8 mouse cellular contexts compared by ENCODE assay signal in genomic region chrX:101273875-101274738, GRCm38 (mm10). TPM values are rescaled to one million over a fixed set of nuclear protein-coding genes. Genes with fewer than 3 reads are reported as not detected.
DNase-seq lines count a peak whose midpoint lies in the region; ATAC-seq and TF ChIP-seq lines count a peak whose summit lies in the region.

Med12 (plus strand) TSS chrX:101274030.

- H3K36me3 ChIP-seq in MEL (ENCODE audit: control insufficient read depth in 1 of 2, insufficient read depth in 2 of 2, low read length in 2 of 2), result peaks cover 0 to 6% of the 10 kb centered on the region in 2 experiments; a peak in 3 of 4 replicates
- H3K36me3 ChIP-seq in lung, embryonic 16.5 days (ENCODE audit: control insufficient read depth, insufficient read depth, low read length), result peaks cover 3% of the 10 kb centered on the region

- peak in 1 of 2 experiments; percentile 78; a peak in 3 of 4 replicates for TF ChIP-seq POLR2A in MEL (IDR thresholded peaks at IDR 0.05; ENCODE audit: control insufficient read depth in 1 of 2, insufficient read depth in 1 of 2, low read depth in 1 of 2, low read length in 2 of 2, poor library complexity in 1 of 2)
- TF ChIP-seq POLR2A in cerebellum, adult 2 months (IDR thresholded peaks at IDR 0.05; ENCODE audit: borderline replicate concordance, insufficient read depth, low read length), result 0 out of 2 replicates have a peak, but pooled peaks have one; percentile 26

- peak within 1 kb of the TSS; percentile 58 for H3K4me2 ChIP-seq in lung, embryonic 16.5 days (ENCODE audit: low read depth, low read length)

- peak; percentile 96 to 99 for ATAC-seq in hematopoietic stem cell, adult 5-6 weeks (replicated peaks in 1 of 2; ENCODE audit: insufficient read depth in 1 of 2, low FRiP score in 2 of 2, low TSS enrichment in 1 of 2, low read depth in 1 of 2, poor library complexity in 2 of 2, severe bottlenecking in 2 of 2)
- ATAC-seq in lung, embryonic 16.5 days (ENCODE audit: low read depth), result peak; percentile 99

- TF ChIP-seq RAD21 in MEL (IDR thresholded peaks at IDR 0.05; ENCODE audit: low read depth, low read length), result no peak

- H3K9ac ChIP-seq in MEL (ENCODE audit: control insufficient read depth, low read depth, low read length, poor library complexity, severe bottlenecking), result peak within 1 kb of the TSS; percentile 99
- H3K9ac ChIP-seq in lung, embryonic 16.5 days (ENCODE audit: low read length), result peak within 1 kb of the TSS; percentile 83

- TF ChIP-seq EP300 in MEL (IDR thresholded peaks at IDR 0.05; ENCODE audit: low read depth in 1 of 2, low read length in 2 of 2), result no peak

- peak within 1 kb of the TSS; percentile 93 to 98 for H3K4me3 ChIP-seq in MEL (ENCODE audit: control insufficient read depth in 1 of 2, insufficient read depth in 1 of 2, low read depth in 2 of 2, low read length in 2 of 2)
- peak within 1 kb of the TSS; percentile 96 for H3K4me3 ChIP-seq in cerebellum, adult 2 months (replicated peaks; ENCODE audit: insufficient read depth, low read depth, low read length)
- peak within 1 kb of the TSS; percentile 64 for H3K4me3 ChIP-seq in lung, embryonic 16.5 days (ENCODE audit: low read length)

- H3K79me2 ChIP-seq in MEL (ENCODE audit: control insufficient read depth, insufficient read depth, low read length, poor library complexity), result peaks cover 8% of the 10 kb centered on the region

- peaks cover 1 to 9% of the 10 kb centered on the region in 2 experiments; a peak in 3 of 4 replicates for H3K4me1 ChIP-seq in MEL (ENCODE audit: control insufficient read depth in 1 of 2, insufficient read depth in 2 of 2, low read length in 2 of 2)
- H3K4me1 ChIP-seq in cerebellum, adult 2 months (ENCODE audit: control insufficient read depth, insufficient read depth, low read length), result no peaks in the 10 kb centered on the region
- H3K4me1 ChIP-seq in lung, embryonic 16.5 days (replicated peaks; ENCODE audit: control insufficient read depth, insufficient read depth, low read length), result peaks cover 5% of the 10 kb centered on the region; the same call in 1 of the 2 replicates

- TF ChIP-seq CTCF in MEL (IDR thresholded peaks at IDR 0.05 in 2 of 3, conservative IDR thresholded peaks at IDR 0.05 in 1 of 3; ENCODE audit: control insufficient read depth in 1 of 3, insufficient read depth in 1 of 3, low read depth in 2 of 3, low read length in 3 of 3, poor library complexity in 1 of 3, severe bottlenecking in 1 of 3), result no peak
- TF ChIP-seq CTCF in cerebellum, adult 2 months (IDR thresholded peaks at IDR 0.05; ENCODE audit: borderline replicate concordance, insufficient read depth, low read depth, low read length), result no peak

- no peaks in the 10 kb centered on the region for H3K9me3 ChIP-seq in MEL (replicated peaks; ENCODE audit: insufficient read depth, low read length)
- H3K9me3 ChIP-seq in lung, embryonic 16.5 days (ENCODE audit: control insufficient read depth, low read length), result no peaks in the 10 kb centered on the region

- no peaks in the 10 kb centered on the region for H3K27me3 ChIP-seq in MEL (ENCODE audit: control insufficient read depth in 1 of 2, insufficient read depth in 2 of 2, low read length in 2 of 2)
- H3K27me3 ChIP-seq in cerebellum, adult 2 months (ENCODE audit: control insufficient read depth, insufficient read depth, low read length), result no peaks in the 10 kb centered on the region
- H3K27me3 ChIP-seq in lung, embryonic 16.5 days (ENCODE audit: control insufficient read depth, insufficient read depth, low read depth, low read length), result no peaks in the 10 kb centered on the region; the same call in 1 of the 2 replicates

- peak; percentile 91 for DNase-seq in MEL (ENCODE audit: low read depth, low spot score)
- DNase-seq in cerebellum, adult 2 months, result peak; percentile 88 to 90
- peak; percentile 85 for DNase-seq in forelimb bud, embryonic 11.5 days (ENCODE audit: low read depth, low spot score)
- DNase-seq in layer of hippocampus, adult 9-10 months (ENCODE audit: low spot score), result peak; percentile 36
- peak; percentile 45 for DNase-seq in ovary, postnatal 10 days (ENCODE audit: low spot score)
- peak; percentile 78 to 80 for DNase-seq in thymus, postnatal 10 days (ENCODE audit: low spot score in 2 of 2)

- H3K27ac ChIP-seq in MEL (ENCODE audit: control insufficient read depth, low read depth, low read length), result peak within 1 kb of the TSS; percentile 80
- H3K27ac ChIP-seq in cerebellum, adult 2 months (ENCODE audit: insufficient read depth, low read length), result peak within 1 kb of the TSS; percentile 33
- peak within 1 kb of the TSS; percentile 78 for H3K27ac ChIP-seq in lung, embryonic 16.5 days (ENCODE audit: low read length)

- 13% methylated on average over 50 of the region's 54 CpGs for WGBS in cerebellum, adult 2 months
- WGBS in lung, embryonic 16.5 days, result 17% methylated on average over 47 of the region's 54 CpGs

TF ChIP-seq in MEL, 35 proteins besides CTCF, POLR2A, EP300 and RAD21:
- no peak for TF ChIP-seq ZC3H11A (IDR thresholded peaks at IDR 0.05; ENCODE audit: low read depth, low read length)
- no peak for TF ChIP-seq ZKSCAN1 (IDR thresholded peaks at IDR 0.05; ENCODE audit: low read depth, low read length)
- TF ChIP-seq TBP (IDR thresholded peaks at IDR 0.05; ENCODE audit: low read depth, low read length), result peak; percentile 61
- peak; percentile 46; the same call in 1 of the 2 replicates for TF ChIP-seq SIN3A (IDR thresholded peaks at IDR 0.05; ENCODE audit: low read length)
- TF ChIP-seq KAT2A (conservative IDR thresholded peaks at IDR 0.05; ENCODE audit: low read depth, low read length), result no peak; the same call in 1 of the 2 replicates
- no peak for TF ChIP-seq MYB (IDR thresholded peaks at IDR 0.05; ENCODE audit: low read depth, low read length)
- peak; percentile 44; the same call in 1 of the 2 replicates for TF ChIP-seq POLR2AphosphoS2 (IDR thresholded peaks at IDR 0.05; ENCODE audit: low read length)
- peak; percentile 92 for TF ChIP-seq MAZ (IDR thresholded peaks at IDR 0.05; ENCODE audit: low read depth, low read length)
- TF ChIP-seq CHD2 (IDR thresholded peaks at IDR 0.05; ENCODE audit: low read length), result no peak
- TF ChIP-seq TAL1 (IDR thresholded peaks at IDR 0.05; ENCODE audit: low read length), result no peak
- TF ChIP-seq SMC3 (IDR thresholded peaks at IDR 0.05; ENCODE audit: low read depth, low read length), result no peak
- TF ChIP-seq ZMIZ1 (IDR thresholded peaks at IDR 0.05; ENCODE audit: low read depth, low read length), result peak; percentile 52; the same call in 1 of the 2 replicates
- 0 out of 2 replicates have a peak, but pooled peaks have one; percentile 17 for TF ChIP-seq TCF12 (IDR thresholded peaks at IDR 0.05; ENCODE audit: low read depth, low read length)
- TF ChIP-seq NELFE (IDR thresholded peaks at IDR 0.05; ENCODE audit: low read depth, low read length), result peak; percentile 59
- no peak for TF ChIP-seq USF2 (IDR thresholded peaks at IDR 0.05; ENCODE audit: borderline replicate concordance in 1 of 2, insufficient read depth in 1 of 2, low read depth in 1 of 2, low read length in 2 of 2)
- TF ChIP-seq GABPA (IDR thresholded peaks at IDR 0.05; ENCODE audit: low read depth, low read length), result no peak
- TF ChIP-seq NRF1 (IDR thresholded peaks at IDR 0.05; ENCODE audit: insufficient read depth, low read depth, low read length, poor library complexity, severe bottlenecking), result 0 out of 2 replicates have a peak, but pooled peaks have one; percentile 11
- peak; percentile 40; the same call in 1 of the 2 replicates for TF ChIP-seq MXI1 (IDR thresholded peaks at IDR 0.05; ENCODE audit: low read depth, low read length)
- no peak; the same call in 1 of the 2 replicates for TF ChIP-seq MAX (IDR thresholded peaks at IDR 0.05; ENCODE audit: low read length)
- no peak for TF ChIP-seq RCOR1 (IDR thresholded peaks at IDR 0.05; ENCODE audit: low read depth, low read length)
- no peak for TF ChIP-seq MEF2A (IDR thresholded peaks at IDR 0.05; ENCODE audit: extremely low read depth, insufficient replicate concordance, low read depth, low read length, poor library complexity, severe bottlenecking)
- TF ChIP-seq GATA1 (IDR thresholded peaks at IDR 0.05; ENCODE audit: low read depth, low read length), result no peak
- no peak for TF ChIP-seq UBTF (IDR thresholded peaks at IDR 0.05; ENCODE audit: borderline replicate concordance, insufficient read depth, low read depth, low read length)
- TF ChIP-seq ELF1 (IDR thresholded peaks at IDR 0.05; ENCODE audit: low read depth, low read length), result no peak
- no peak for TF ChIP-seq MAFK (IDR thresholded peaks at IDR 0.05; ENCODE audit: borderline replicate concordance, low read depth, low read length)
- TF ChIP-seq HCFC1 (IDR thresholded peaks at IDR 0.05; ENCODE audit: low read depth, low read length), result peak; percentile 63
- no peak for TF ChIP-seq USF1 (IDR thresholded peaks at IDR 0.05; ENCODE audit: low read depth, low read length)
- no peak for TF ChIP-seq ZNF384 (IDR thresholded peaks at IDR 0.05; ENCODE audit: low read depth, low read length)
- no peak for TF ChIP-seq E2F4 (IDR thresholded peaks at IDR 0.05; ENCODE audit: borderline replicate concordance, low read depth, low read length)
- TF ChIP-seq CHD1 (IDR thresholded peaks at IDR 0.05; ENCODE audit: low read depth, low read length), result no peak
- no peak for TF ChIP-seq MYC (IDR thresholded peaks at IDR 0.05; ENCODE audit: low read depth, low read length)
- no peak for TF ChIP-seq BHLHE40 (IDR thresholded peaks at IDR 0.05; ENCODE audit: borderline replicate concordance, low read depth, low read length)
- TF ChIP-seq JUND (IDR thresholded peaks at IDR 0.05; ENCODE audit: low read depth, low read length), result no peak
- no peak for TF ChIP-seq ETS1 (IDR thresholded peaks at IDR 0.05; ENCODE audit: low read depth, low read length)
- TF ChIP-seq POLR2AphosphoS5 (IDR thresholded peaks at IDR 0.05; ENCODE audit: borderline replicate concordance, low read depth, low read length), result no peak

RNA-seq across cellular contexts. Expression of gene Med12, which starts in this region (rescaled TPM):
- 20.9 and 23.1 TPM in 2 replicates for total RNA-seq in MEL (2012; rRNA removed)
- polyA plus RNA-seq in MEL (2012; ENCODE audit: insufficient read depth in 1 of 2, insufficient read length in 2 of 2, low read depth in 1 of 2, low replicate concordance in 2 of 2, missing spikeins in 1 of 2), result 10 to 100 TPM in 1 of 2 experiments, not detected in 1; 68.0 TPM
- 54.4 and 64.5 TPM in 2 replicates for polyA plus RNA-seq in cerebellum, adult 2 months (2012; rRNA removed)
- 34.3 and 48.1 TPM in 2 replicates for total RNA-seq in hematopoietic stem cell, adult 5-6 weeks (2017)
- 34.2 and 34.9 TPM in 2 replicates for polyA plus RNA-seq in lung, embryonic 16.5 days (2015; fragmentation: Nextera tagmentation; extraction: Ambion mirVana)

Comparison
In these comparisons a context has a peak if more than half of its experiments do, and no peak if none do; other contexts are left out.
1. Peak in every context shown above with its lines: DNase-seq, ATAC-seq, H3K4me3 ChIP-seq and H3K27ac ChIP-seq.
2. DNase-seq: peak in every context shown above with its lines; median percentile 91 in MEL; 89 in cerebellum, adult 2 months; 85 in forelimb bud, embryonic 11.5 days; 79 in thymus, postnatal 10 days; 45 in ovary, postnatal 10 days; 36 in layer of hippocampus, adult 9-10 months.